Mouse (Mus musculus) lung, adult 2 months (tissue): Measurements from ENCODE around the gene Zcchc4.

Experiments
- CTCF ChIP-seq: fragments of 200-500 bp; IDR thresholded peaks from 2 replicates; pipeline ENCODE4 v1.5.1; 2011; ENCODE audit warnings: mild to moderate bottlenecking, low read length, control low read depth; ENCODE audit not compliant: insufficient read depth
- POLR2A ChIP-seq: fragments of 200-500 bp; IDR thresholded peaks from 2 replicates; pipeline ENCODE4 v1.6.1; 2011; ENCODE audit warnings: low read depth, mild to moderate bottlenecking, control low read depth, low read length, borderline replicate concordance; ENCODE audit errors: extremely low read depth

DNA sequence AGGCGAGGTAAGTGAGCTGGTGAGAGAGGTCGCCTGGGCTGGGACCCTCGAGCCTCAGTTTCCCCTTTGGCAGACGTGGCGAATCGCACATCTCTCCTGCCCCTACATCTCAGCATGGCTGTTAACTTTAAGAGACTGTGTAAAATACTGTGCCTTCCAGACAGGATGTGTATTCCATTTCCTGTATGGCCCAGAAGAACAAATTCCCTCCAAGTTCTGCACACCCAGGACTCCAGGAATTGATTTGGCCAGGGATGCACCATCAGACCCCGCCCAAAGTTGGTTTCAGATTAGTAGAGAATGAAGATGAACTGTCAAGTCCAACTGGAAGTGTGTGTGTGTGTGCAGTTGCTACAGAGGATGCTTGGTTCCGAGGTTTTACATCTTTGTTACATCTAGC is 59.2 kb downstream of the Zcchc4 start:
- no peak for TF ChIP-seq CTCF
- TF ChIP-seq POLR2A: no peak
